Mouse (Mus musculus) stomach, postnatal 0 days (tissue): ENCODE data around the gene Sirt4.

Source experiments
- CTCF ChIP-seq: IDR thresholded peaks from 2 replicates; pipeline ENCODE4 v1.5.1; 2016; ENCODE audit warnings: antibody characterized with exemption, low read depth, mild to moderate bottlenecking, moderate library complexity
- EP300 ChIP-seq: optimal IDR thresholded peaks from 2 replicates; pipeline ENCODE3; 2016; ENCODE audit warnings: antibody characterized with exemption

DNA sequence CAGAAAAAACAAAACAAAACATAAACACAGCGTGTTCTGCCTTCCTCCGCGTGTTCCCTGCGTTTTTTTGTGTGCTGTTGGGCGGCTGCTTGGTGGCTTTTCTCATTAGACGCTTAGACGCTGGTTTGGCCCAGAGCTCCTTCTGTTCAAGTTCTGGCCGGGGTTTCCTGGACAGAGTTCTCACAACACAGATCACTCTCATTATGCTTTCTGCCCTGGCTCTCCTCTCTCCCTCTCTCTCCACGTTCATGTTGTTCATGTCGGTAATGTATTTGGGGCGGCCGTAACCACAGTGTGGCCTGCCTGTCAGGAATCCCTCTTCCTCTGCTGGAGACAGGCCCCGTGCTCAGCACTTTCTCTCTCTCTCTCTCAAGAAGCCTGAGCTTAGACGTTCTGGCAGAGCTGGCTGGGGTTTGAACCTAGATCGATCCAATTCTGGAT is 24.8 kb upstream of the Sirt4 start:
- TF ChIP-seq CTCF (no peak), EP300 (no peak)
